Mouse (Mus musculus) intestine, embryonic 14.5 days (tissue): Measurements from ENCODE around the gene Snap29. TPM values are rescaled to one million over a fixed set of nuclear protein-coding genes. Genes with fewer than 3 reads are reported as not detected.

Experiments
- polyA plus RNA-seq: library from polyadenylated mRNA; unstranded; fragments of >200 nt; fragmentation: Nextera tagmentation; extraction: Ambion mirVana; gene quantifications from 2 replicates; pipeline ENCODE4 v1.2.1, GENCODE M21; 2014

Gene Snap29
- polyA plus RNA-seq, 1 experiment from 2014 or later, result 6.5 TPM

Other genes with a start within 250 kb of the Snap29 start
- gene Ube2l3, start 203.3 kb upstream of the Snap29 start, polyA plus RNA-seq, result 341 and 345 TPM in 2 replicates
- 0.50 and 0.60 TPM in 2 replicates for gene Rimbp3, start 197.4 kb upstream of the Snap29 start, polyA plus RNA-seq
- gene Hic2, start 172.4 kb upstream of the Snap29 start, polyA plus RNA-seq, result 5.0 and 5.3 TPM in 2 replicates
- 9.0 and 10.8 TPM in 2 replicates for gene Tmem191c, start 129.9 kb upstream of the Snap29 start, polyA plus RNA-seq
- 0.19 and 0.22 TPM in 2 replicates for gene Serpind1, start 74.6 kb upstream of the Snap29 start, polyA plus RNA-seq
- 38.0 and 38.7 TPM in 2 replicates for gene Pi4ka, start 328 bp downstream of the Snap29 start, polyA plus RNA-seq
- gene Crkl, start 46.0 kb downstream of the Snap29 start, polyA plus RNA-seq, result 54.7 and 56.4 TPM in 2 replicates
- gene Aifm3, start 83.6 kb downstream of the Snap29 start, polyA plus RNA-seq, result 3.2 and 3.3 TPM in 2 replicates
- gene Lztr1, start 102.7 kb downstream of the Snap29 start, polyA plus RNA-seq, result 71.0 and 80.9 TPM in 2 replicates
- 50.1 and 51.4 TPM in 2 replicates for gene Thap7, start 125.2 kb downstream of the Snap29 start, polyA plus RNA-seq
- gene Lrrc74b, start 155.3 kb downstream of the Snap29 start, polyA plus RNA-seq, result 0.19 and 0.53 TPM in 2 replicates
- gene P2rx6, start 155.9 kb downstream of the Snap29 start, polyA plus RNA-seq, result 0.60 and 0.79 TPM in 2 replicates
- gene Slc7a4, start 177.2 kb downstream of the Snap29 start, polyA plus RNA-seq, result 10.8 and 15.6 TPM in 2 replicates
- 43.0 and 43.7 TPM in 2 replicates for gene Smpd4, start 213.4 kb downstream of the Snap29 start, polyA plus RNA-seq
- 2.3 and 4.1 TPM in 2 replicates for gene Ccdc74a, start 240.5 kb downstream of the Snap29 start, polyA plus RNA-seq